Mouse (Mus musculus): ENCODE data around the gene Gm28308. TPM values are rescaled to one million over a fixed set of nuclear protein-coding genes. Genes with fewer than 3 reads are reported as not detected.
A peak's percentile ranks its signal among the peaks of the same experiment; 100 is the strongest.

The Gm28308 gene
- polyA plus RNA-seq, 1 experiment from 2014 or later = not detected

MicroRNAs encoded within 50 kb of the gene (microRNA counts, 519-probe panel; counts per million panel counts)
- microRNA mmu-miR-196b = 4,559 counts per million, percentile 85 among the panel's probes with 10 or more counts

Small RNA genes lying within 50 kb of the gene (microRNA-seq; reads per million reads assigned to microRNA genes)
- 15,251 reads per million, percentile 96 among the genes with 10 or more reads in this experiment for gene Mir196b

Other genes starting within 250 kb of the Gm28308 start
- 18.7 and 25.6 TPM in 2 replicates for gene Skap2, start 200.8 kb downstream of the Gm28308 start, polyA plus RNA-seq (2015; fragmentation: Nextera tagmentation; extraction: Ambion mirVana)
- gene Hoxa1, start 55.0 kb downstream of the Gm28308 start, polyA plus RNA-seq (2015; fragmentation: Nextera tagmentation; extraction: Ambion mirVana) = 0.11 and 0.60 TPM in 2 replicates
- gene Hoxa2, start 48.5 kb downstream of the Gm28308 start, polyA plus RNA-seq (2015; fragmentation: Nextera tagmentation; extraction: Ambion mirVana) = 0.30 and 0.31 TPM in 2 replicates
- 0.08 and 0.13 TPM in 2 replicates for gene 5730596B20Rik, start 35.8 kb downstream of the Gm28308 start, polyA plus RNA-seq (2015; fragmentation: Nextera tagmentation; extraction: Ambion mirVana)
- 0.10 and 0.16 TPM in 2 replicates for gene Hoxa4, start 21.6 kb downstream of the Gm28308 start, polyA plus RNA-seq (2015; fragmentation: Nextera tagmentation; extraction: Ambion mirVana)
- 0.40 and 0.49 TPM in 2 replicates for gene Hoxa5, start 8.8 kb downstream of the Gm28308 start, polyA plus RNA-seq (2015; fragmentation: Nextera tagmentation; extraction: Ambion mirVana)
- 0.62 TPM in 1 of 2 replicates, not detected in the other for gene Hoxa6, start 4.6 kb downstream of the Gm28308 start, polyA plus RNA-seq (2015; fragmentation: Nextera tagmentation; extraction: Ambion mirVana)
- gene Hoxa3, start within 50 bp of the Gm28308 start, polyA plus RNA-seq (2015; fragmentation: Nextera tagmentation; extraction: Ambion mirVana) = 0.46 and 0.83 TPM in 2 replicates
- 9.8 and 10.9 TPM in 2 replicates for gene Hoxa7, start 8.5 kb upstream of the Gm28308 start, polyA plus RNA-seq (2015; fragmentation: Nextera tagmentation; extraction: Ambion mirVana)
- gene Hoxa9, start 17.8 kb upstream of the Gm28308 start, polyA plus RNA-seq (2015; fragmentation: Nextera tagmentation; extraction: Ambion mirVana) = 15.0 and 17.9 TPM in 2 replicates
- gene Hoxa10, start 27.5 kb upstream of the Gm28308 start, polyA plus RNA-seq (2015; fragmentation: Nextera tagmentation; extraction: Ambion mirVana) = 79.0 and 103 TPM in 2 replicates
- 17.8 and 21.0 TPM in 2 replicates for gene Hoxa11, start 32.5 kb upstream of the Gm28308 start, polyA plus RNA-seq (2015; fragmentation: Nextera tagmentation; extraction: Ambion mirVana)
- gene Hoxa13, start 47.5 kb upstream of the Gm28308 start, polyA plus RNA-seq (2015; fragmentation: Nextera tagmentation; extraction: Ambion mirVana) = 10.5 and 11.7 TPM in 2 replicates
- 1.5 and 2.1 TPM in 2 replicates for gene Evx1, start 100.2 kb upstream of the Gm28308 start, polyA plus RNA-seq (2015; fragmentation: Nextera tagmentation; extraction: Ambion mirVana)